Mouse (Mus musculus): Measurements from ENCODE around the gene Csnk1g1. TPM values are rescaled to one million over a fixed set of nuclear protein-coding genes. Genes with fewer than 3 reads are reported as not detected.

Csnk1g1 gene
- polyA plus RNA-seq, 1 experiment, result 14.4 TPM

DNA sequence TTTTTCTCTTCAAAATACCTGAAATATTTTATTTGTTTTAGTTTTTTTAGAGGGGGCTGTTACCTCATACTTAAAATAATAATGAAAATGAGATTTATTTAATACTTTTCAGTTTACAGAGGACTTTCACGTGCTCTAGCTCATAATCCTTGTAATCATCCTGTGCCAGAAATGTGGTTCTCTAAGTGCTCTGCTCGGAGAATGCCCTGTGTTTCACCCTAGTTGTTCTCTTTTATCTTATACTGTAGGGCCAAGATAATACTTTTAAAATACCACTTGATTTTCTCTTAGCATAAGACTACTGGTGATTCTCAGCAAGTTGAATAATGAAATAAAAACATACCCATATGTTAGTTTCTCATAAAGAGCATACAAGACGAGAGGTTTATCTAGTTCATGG lies 61.3 kb downstream of the Csnk1g1 start:
- no peaks in the 10 kb centered on the region for H3K4me1 ChIP-seq (ENCODE audit: control insufficient read depth, insufficient read depth, low read length)
- WGBS, result 57% methylated on average over 3 of the region's 3 CpGs
- H3K4me3 ChIP-seq (replicated peaks; ENCODE audit: control insufficient read depth, low read depth, low read length), result no peak overlapping the region
- TF ChIP-seq CTCF (IDR thresholded peaks at IDR 0.05; ENCODE audit: control insufficient read depth, insufficient read depth, low read length), result no peak
- no peak for TF ChIP-seq POLR2A (IDR thresholded peaks at IDR 0.05; ENCODE audit: borderline replicate concordance, control insufficient read depth, low read depth, low read length)
- H3K27ac ChIP-seq (ENCODE audit: control insufficient read depth, insufficient read depth, low read depth, low read length, poor library complexity), result no peak overlapping the region

DNA sequence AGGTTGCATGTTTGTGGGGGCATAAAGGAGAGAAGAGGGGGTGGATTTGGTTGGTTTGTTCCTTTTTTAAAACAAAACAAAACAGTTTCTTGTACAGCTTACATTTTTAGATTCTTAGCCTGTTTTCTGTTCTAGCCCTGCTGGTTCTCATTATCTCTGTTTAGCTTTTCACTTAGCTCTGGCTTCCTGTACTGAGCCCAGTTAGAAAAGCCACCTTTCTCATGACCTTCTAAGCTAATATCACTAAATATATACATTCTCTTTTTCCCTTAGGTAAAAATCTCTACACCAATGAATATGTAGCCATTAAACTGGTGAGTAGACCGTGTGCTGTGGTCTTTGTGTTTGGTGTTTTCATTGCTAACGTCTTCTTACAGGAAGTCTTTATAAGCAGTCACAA lies 64.5 kb downstream of the Csnk1g1 start:
- no peaks in the 10 kb centered on the region for H3K4me1 ChIP-seq (ENCODE audit: control insufficient read depth, insufficient read depth, low read length)
- H3K4me3 ChIP-seq (replicated peaks; ENCODE audit: control insufficient read depth, low read depth, low read length), result no peak overlapping the region
- no peak for TF ChIP-seq POLR2A (IDR thresholded peaks at IDR 0.05; ENCODE audit: borderline replicate concordance, control insufficient read depth, low read depth, low read length)
- no peak for TF ChIP-seq CTCF (IDR thresholded peaks at IDR 0.05; ENCODE audit: control insufficient read depth, insufficient read depth, low read length)
- H3K27ac ChIP-seq (ENCODE audit: control insufficient read depth, insufficient read depth, low read depth, low read length, poor library complexity), result no peak overlapping the region
- WGBS, result 78% methylated on average over 2 of the region's 2 CpGs

DNA sequence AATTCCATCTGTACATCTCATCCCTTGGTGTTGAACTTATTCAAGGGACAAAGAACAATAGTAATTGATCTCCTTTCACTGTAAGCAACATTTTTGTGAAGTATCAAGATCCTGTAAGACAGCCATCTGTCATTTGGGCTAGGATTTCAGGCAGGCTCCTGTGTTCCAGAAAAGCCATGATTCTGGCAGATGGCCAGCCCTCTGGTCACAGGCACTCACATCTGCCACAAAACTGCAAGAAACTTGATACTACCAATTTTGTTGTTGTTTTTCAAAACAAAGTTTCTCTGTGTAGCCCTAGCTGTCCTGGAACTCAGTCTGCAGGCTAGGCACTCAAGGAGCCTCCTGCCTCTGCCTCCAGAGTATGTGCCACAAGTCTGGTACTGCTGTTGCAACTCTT lies 67.2 kb downstream of the Csnk1g1 start:
- TF ChIP-seq POLR2A (IDR thresholded peaks at IDR 0.05; ENCODE audit: borderline replicate concordance, control insufficient read depth, low read depth, low read length), result no peak
- no peak for TF ChIP-seq CTCF (IDR thresholded peaks at IDR 0.05; ENCODE audit: control insufficient read depth, insufficient read depth, low read length)
- Histone ChIP-seq H3K4me1 (ENCODE audit: control insufficient read depth, insufficient read depth, low read length) (no peaks in the 10 kb centered on the region), H3K4me3 (replicated peaks; ENCODE audit: control insufficient read depth, low read depth, low read length) (no peak overlapping the region), H3K27ac (ENCODE audit: control insufficient read depth, insufficient read depth, low read depth, low read length, poor library complexity) (no peak overlapping the region)

DNA sequence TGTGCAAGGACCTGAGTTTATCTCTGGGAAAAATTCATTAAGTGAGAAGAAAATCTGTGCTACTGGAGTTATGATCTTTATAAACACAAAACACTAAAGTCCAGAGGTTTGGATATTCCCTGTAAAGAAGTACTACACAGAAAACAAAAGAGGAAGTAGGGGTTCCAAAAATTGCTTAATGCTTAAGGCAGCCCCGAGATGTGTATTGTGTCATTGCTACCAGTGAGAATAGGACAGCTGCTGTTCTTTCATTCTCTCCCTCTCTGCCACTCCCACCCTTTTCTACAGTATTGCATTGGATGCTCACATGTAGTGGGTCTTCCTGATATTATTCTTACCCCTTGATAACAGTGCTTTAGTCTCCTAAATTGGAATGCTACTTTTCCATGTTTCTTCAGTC lies 74.1 kb downstream of the Csnk1g1 start:
- H3K27ac ChIP-seq (ENCODE audit: control insufficient read depth, insufficient read depth, low read depth, low read length, poor library complexity), result no peak overlapping the region
- no peak overlapping the region for H3K4me3 ChIP-seq (replicated peaks; ENCODE audit: control insufficient read depth, low read depth, low read length)
- TF ChIP-seq POLR2A (IDR thresholded peaks at IDR 0.05; ENCODE audit: borderline replicate concordance, control insufficient read depth, low read depth, low read length), result no peak
- TF ChIP-seq CTCF (IDR thresholded peaks at IDR 0.05; ENCODE audit: control insufficient read depth, insufficient read depth, low read length), result no peak
- WGBS, result 3% methylated on average over 1 of the region's 1 CpGs
- no peaks in the 10 kb centered on the region for H3K4me1 ChIP-seq (ENCODE audit: control insufficient read depth, insufficient read depth, low read length)

DNA sequence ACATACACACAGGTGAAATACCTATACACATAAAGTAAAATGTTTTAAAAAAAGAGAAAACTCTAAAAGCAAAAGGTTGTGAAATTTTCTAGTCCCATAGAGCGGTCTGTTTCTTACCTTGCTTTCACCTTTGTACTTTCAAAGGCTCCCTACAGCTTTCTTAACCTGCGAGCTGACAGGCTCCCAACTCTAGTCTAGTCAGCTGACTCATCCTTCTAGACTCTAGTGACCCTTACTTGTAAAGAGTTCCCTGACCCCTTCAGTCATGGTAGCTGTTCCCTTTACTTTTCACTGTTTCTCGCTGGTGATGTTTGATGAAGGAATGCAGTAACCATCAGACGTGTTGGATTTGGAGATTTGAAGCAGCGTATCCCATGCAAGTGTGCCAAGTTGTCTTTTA lies 78.3 kb downstream of the Csnk1g1 start:
- 89% methylated on average over 5 of the region's 5 CpGs for WGBS
- TF ChIP-seq POLR2A (IDR thresholded peaks at IDR 0.05; ENCODE audit: borderline replicate concordance, control insufficient read depth, low read depth, low read length), result no peak
- TF ChIP-seq CTCF (IDR thresholded peaks at IDR 0.05; ENCODE audit: control insufficient read depth, insufficient read depth, low read length), result no peak
- no peak overlapping the region for H3K27ac ChIP-seq (ENCODE audit: control insufficient read depth, insufficient read depth, low read depth, low read length, poor library complexity)
- no peak overlapping the region for H3K4me3 ChIP-seq (replicated peaks; ENCODE audit: control insufficient read depth, low read depth, low read length)
- H3K4me1 ChIP-seq (ENCODE audit: control insufficient read depth, insufficient read depth, low read length), result no peaks in the 10 kb centered on the region; the same call in 1 of the 2 replicates

DNA sequence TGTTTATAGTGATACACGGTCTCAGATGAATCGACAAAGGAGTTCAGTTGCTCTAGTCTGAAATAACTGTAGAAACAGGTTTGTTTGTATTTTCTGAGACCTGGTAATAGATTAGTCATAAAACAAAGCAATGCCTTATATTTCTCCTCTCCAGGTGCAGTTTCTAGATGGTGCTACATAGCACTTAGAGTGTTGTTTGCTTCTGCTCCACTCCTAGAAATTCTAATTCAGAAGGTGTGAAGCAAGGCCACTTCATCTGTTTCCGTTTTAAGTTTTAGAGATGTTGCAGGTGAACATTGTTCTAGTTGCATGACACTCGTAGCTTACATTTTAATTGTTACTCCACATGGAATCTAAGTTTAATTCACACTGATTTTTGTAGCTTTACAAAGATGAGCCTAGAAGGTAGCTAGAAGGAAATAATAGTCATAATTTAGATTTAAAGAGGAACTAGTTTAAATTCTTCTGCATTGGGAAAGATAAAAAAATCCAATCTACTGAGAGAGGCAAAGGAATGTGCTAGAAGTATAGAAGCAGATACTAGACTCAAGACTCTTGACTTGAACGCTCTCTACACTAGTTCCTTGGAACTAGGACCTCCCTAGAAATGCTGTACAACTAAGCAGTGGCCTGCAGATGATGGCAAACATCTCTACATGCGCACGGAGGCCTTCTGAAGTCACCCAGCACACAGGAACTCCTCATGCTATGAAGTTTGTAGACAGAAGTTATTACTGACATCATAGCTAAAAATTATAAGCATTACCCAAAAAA lies 87.1 kb downstream of the Csnk1g1 start:
- TF ChIP-seq POLR2A (IDR thresholded peaks at IDR 0.05; ENCODE audit: borderline replicate concordance, control insufficient read depth, low read depth, low read length), result no peak
- TF ChIP-seq CTCF (IDR thresholded peaks at IDR 0.05; ENCODE audit: control insufficient read depth, insufficient read depth, low read length), result no peak
- Histone ChIP-seq H3K27ac (ENCODE audit: control insufficient read depth, insufficient read depth, low read depth, low read length, poor library complexity) (no peak overlapping the region), H3K4me3 (replicated peaks; ENCODE audit: control insufficient read depth, low read depth, low read length) (no peak overlapping the region), H3K4me1 (ENCODE audit: control insufficient read depth, insufficient read depth, low read length) (no peaks in the 10 kb centered on the region)
- WGBS, result 90% methylated on average over 7 of the region's 7 CpGs

DNA sequence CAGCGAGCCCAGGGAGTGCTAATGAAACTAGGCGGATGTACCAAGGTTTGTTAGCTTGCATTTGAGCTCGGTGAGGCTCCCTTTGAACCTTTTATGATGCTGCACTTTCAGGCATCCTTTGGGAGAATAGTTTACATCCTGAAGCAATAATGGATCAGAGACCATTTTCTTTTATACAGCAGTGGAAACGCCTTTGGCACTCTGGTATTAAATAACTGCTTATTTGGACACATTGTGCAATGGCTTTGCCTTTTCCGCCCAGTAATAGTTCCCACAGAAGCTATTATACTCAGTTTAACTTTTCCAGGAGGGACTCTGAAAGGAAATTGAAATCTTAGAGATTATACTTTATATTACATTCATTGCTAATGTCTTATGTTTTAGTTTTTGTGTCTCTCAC lies 90.2 kb downstream of the Csnk1g1 start:
- Histone ChIP-seq H3K4me3 (replicated peaks; ENCODE audit: control insufficient read depth, low read depth, low read length) (no peak overlapping the region), H3K4me1 (ENCODE audit: control insufficient read depth, insufficient read depth, low read length) (no peaks in the 10 kb centered on the region), H3K27ac (ENCODE audit: control insufficient read depth, insufficient read depth, low read depth, low read length, poor library complexity) (no peak overlapping the region)
- WGBS, result 80% methylated on average over 5 of the region's 5 CpGs
- no peak for TF ChIP-seq POLR2A (IDR thresholded peaks at IDR 0.05; ENCODE audit: borderline replicate concordance, control insufficient read depth, low read depth, low read length)
- no peak for TF ChIP-seq CTCF (IDR thresholded peaks at IDR 0.05; ENCODE audit: control insufficient read depth, insufficient read depth, low read length)

DNA sequence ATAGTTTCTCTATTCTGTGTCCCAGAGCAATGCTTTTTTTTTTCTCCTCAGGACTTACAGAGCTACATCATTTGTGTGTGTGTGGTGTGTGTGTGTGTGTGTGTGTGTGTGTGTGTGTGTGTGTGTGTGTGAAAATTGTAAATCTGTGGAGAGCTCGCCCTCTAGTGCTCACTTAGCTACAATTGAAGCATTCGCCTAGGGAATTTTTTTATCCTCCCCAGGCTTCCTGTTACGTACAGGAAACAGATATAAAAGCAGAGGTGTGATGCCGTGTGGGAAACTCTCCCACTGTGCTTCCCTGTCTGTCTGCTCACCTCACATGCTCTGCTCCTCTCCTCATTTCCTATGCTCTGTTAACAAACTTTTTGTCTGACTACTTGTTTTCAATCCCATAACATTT lies 95.7 kb downstream of the Csnk1g1 start:
- Histone ChIP-seq H3K27ac (ENCODE audit: control insufficient read depth, insufficient read depth, low read depth, low read length, poor library complexity) (no peak overlapping the region), H3K4me1 (ENCODE audit: control insufficient read depth, insufficient read depth, low read length) (peaks cover 1% of the 10 kb centered on the region; the same call in 1 of the 2 replicates), H3K4me3 (replicated peaks; ENCODE audit: control insufficient read depth, low read depth, low read length) (no peak overlapping the region)
- TF ChIP-seq POLR2A (IDR thresholded peaks at IDR 0.05; ENCODE audit: borderline replicate concordance, control insufficient read depth, low read depth, low read length) (no peak), CTCF (IDR thresholded peaks at IDR 0.05; ENCODE audit: control insufficient read depth, insufficient read depth, low read length) (no peak)
- 8% methylated on average over 4 of the region's 4 CpGs for WGBS
